In the genomic region with DNA sequence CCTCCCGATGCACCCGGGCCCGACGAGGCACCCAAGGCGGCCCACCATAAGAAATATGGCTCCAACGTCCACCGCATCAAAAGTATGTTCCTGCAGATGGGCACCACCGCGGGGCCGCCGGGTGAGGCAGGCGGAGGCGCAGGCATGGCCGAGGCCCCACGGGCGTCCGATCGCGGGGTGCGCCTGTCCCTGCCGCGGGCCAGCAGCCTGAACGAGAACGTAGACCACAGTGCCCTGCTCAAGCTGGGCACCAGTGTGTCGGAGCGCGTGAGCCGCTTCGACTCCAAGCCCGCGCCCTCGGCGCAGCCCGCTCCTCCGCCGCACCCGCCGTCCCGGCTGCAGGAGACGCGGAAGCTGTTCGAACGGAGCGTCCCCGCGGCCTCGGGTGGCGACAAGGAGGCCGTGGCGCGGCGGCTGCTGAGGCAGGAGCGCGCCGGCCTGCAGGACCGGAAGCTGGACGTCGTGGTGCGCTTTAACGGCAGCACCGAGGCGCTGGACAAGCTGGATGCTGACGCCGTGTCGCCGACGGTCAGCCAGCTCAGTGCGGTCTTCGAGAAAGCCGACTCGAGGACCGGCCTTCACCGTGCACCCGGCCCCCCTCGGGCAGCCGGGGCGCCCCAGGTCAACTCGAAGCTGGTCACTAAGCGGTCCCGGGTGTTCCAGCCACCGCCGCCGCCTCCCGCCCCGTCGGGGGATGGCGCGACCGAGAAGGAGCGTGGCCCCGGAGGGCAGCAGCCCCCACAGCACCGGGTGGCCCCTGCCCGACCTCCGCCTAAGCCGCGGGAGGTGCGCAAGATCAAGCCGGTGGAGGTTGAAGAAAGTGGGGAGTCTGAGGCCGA, we compare ENCODE assay signal across 8 mouse cellular contexts. TPM values are rescaled to one million over a fixed set of nuclear protein-coding genes. Genes with fewer than 3 reads are reported as not detected.
DNase-seq lines count a peak whose midpoint lies in the region; ATAC-seq and TF ChIP-seq lines count a peak whose summit lies in the region.

No protein-coding gene starts in this region.

- peak overlapping the region; percentile 95 for H3K27ac ChIP-seq in hindbrain, embryonic 16.5 days (ENCODE audit: low read depth, low read length)
- peak overlapping the region; percentile 83 for H3K27ac ChIP-seq in liver, postnatal 0 days (ENCODE audit: low read depth)
- peak overlapping the region; percentile 92 for H3K27ac ChIP-seq in neural tube, embryonic 14.5 days (ENCODE audit: low read depth, low read length)

- TF ChIP-seq EP300 in liver, postnatal 0 days (IDR thresholded peaks at IDR 0.05; ENCODE audit: low read depth) = no peak

- 0 out of 2 replicates have a peak, but pooled peaks have one; percentile 1 for ATAC-seq in erythroblast, adult 5-6 weeks (replicated peaks; ENCODE audit: low FRiP score, poor library complexity, severe bottlenecking)
- no peak for ATAC-seq in hindbrain, embryonic 16.5 days
- ATAC-seq in liver, postnatal 0 days = peak; percentile 14
- no peak for ATAC-seq in neural tube, embryonic 14.5 days (ENCODE audit: low read depth)

- peaks cover 3% of the 10 kb centered on the region; the same call in 1 of the 2 replicates for H3K36me3 ChIP-seq in hindbrain, embryonic 16.5 days (ENCODE audit: control insufficient read depth, insufficient read depth, low read length)
- peaks cover 12% of the 10 kb centered on the region; the same call in 1 of the 2 replicates for H3K36me3 ChIP-seq in liver, postnatal 0 days (replicated peaks; ENCODE audit: insufficient read depth, low read length)
- peaks cover 4% of the 10 kb centered on the region; the same call in 1 of the 2 replicates for H3K36me3 ChIP-seq in neural tube, embryonic 14.5 days (ENCODE audit: control insufficient read depth, insufficient read depth, low read length)

- H3K4me2 ChIP-seq in hindbrain, embryonic 16.5 days (ENCODE audit: low read length) = peak overlapping the region; percentile 96
- H3K4me2 ChIP-seq in liver, postnatal 0 days (ENCODE audit: low read depth, low read length) = peak overlapping the region; percentile 88
- H3K4me2 ChIP-seq in neural tube, embryonic 14.5 days (ENCODE audit: low read depth, low read length) = peak overlapping the region; percentile 100

- TF ChIP-seq CTCF in liver, postnatal 0 days (IDR thresholded peaks at IDR 0.05; ENCODE audit: low read depth) = no peak

- peak overlapping the region; percentile 68 for H3K4me3 ChIP-seq in hindbrain, embryonic 16.5 days (ENCODE audit: low read length)
- H3K4me3 ChIP-seq in liver, postnatal 0 days (ENCODE audit: low read depth, low read length) = peak overlapping the region; percentile 89
- peak overlapping the region; percentile 97 for H3K4me3 ChIP-seq in neural tube, embryonic 14.5 days (ENCODE audit: low read depth, low read length)

- peak overlapping the region; percentile 86 for H3K9ac ChIP-seq in hindbrain, embryonic 16.5 days (ENCODE audit: low read depth, low read length)
- peak overlapping the region; percentile 93 for H3K9ac ChIP-seq in liver, postnatal 0 days (replicated peaks)
- H3K9ac ChIP-seq in neural tube, embryonic 14.5 days (replicated peaks; ENCODE audit: low read depth, low read length) = peak overlapping the region; percentile 98

- H3K27me3 ChIP-seq in hindbrain, embryonic 16.5 days (replicated peaks; ENCODE audit: control insufficient read depth, insufficient read depth, low read length) = no peaks in the 10 kb centered on the region
- no peaks in the 10 kb centered on the region for H3K27me3 ChIP-seq in liver, postnatal 0 days (ENCODE audit: insufficient read depth, low read length)
- peaks cover 4% of the 10 kb centered on the region; the same call in 1 of the 2 replicates for H3K27me3 ChIP-seq in neural tube, embryonic 14.5 days (ENCODE audit: control insufficient read depth, insufficient read depth, low read length)

- intact Hi-C loops in heart, postnatal 25 days (cut with DNase I) = loop anchor here (2.0 kb wide), 1 partner anchor 13 kb away; no protein-coding TSS in a partner anchor
- intact Hi-C loops in left cerebral cortex, postnatal 25 days (cut with DNase I) = loop anchor here (5.0 kb wide), 2 partner anchors 45 to 665 kb away; partner anchors contain the start of gene Ankrd40

- peaks cover 54% of the 10 kb centered on the region for H3K4me1 ChIP-seq in hindbrain, embryonic 16.5 days (ENCODE audit: control insufficient read depth, insufficient read depth, low read depth, low read length)
- H3K4me1 ChIP-seq in liver, postnatal 0 days (ENCODE audit: insufficient read depth) = peaks cover 76% of the 10 kb centered on the region
- H3K4me1 ChIP-seq in neural tube, embryonic 14.5 days (ENCODE audit: control insufficient read depth, insufficient read depth, low read length) = peaks cover 50% of the 10 kb centered on the region

- H3K9me3 ChIP-seq in hindbrain, embryonic 16.5 days (ENCODE audit: control insufficient read depth, low read length) = no peaks in the 10 kb centered on the region
- no peaks in the 10 kb centered on the region for H3K9me3 ChIP-seq in liver, postnatal 0 days (ENCODE audit: low read length)
- no peaks in the 10 kb centered on the region for H3K9me3 ChIP-seq in neural tube, embryonic 14.5 days (ENCODE audit: control insufficient read depth, low read length)

- 1% methylated on average over 89 of the region's 99 CpGs for WGBS in hindbrain, embryonic 16.5 days
- under 1% methylated on average over 84 of the region's 99 CpGs for WGBS in liver, postnatal 0 days (ENCODE audit: insufficient replicate concordance)
- WGBS in neural tube, embryonic 14.5 days = 1% methylated on average over 85 of the region's 99 CpGs

- DNase-seq in heart, adult 11 months = peak; percentile 96
- DNase-seq in heart, postnatal 25 days (ENCODE audit: low spot score) = no peak
- DNase-seq in adipocyte (ENCODE audit: low spot score) = peak; percentile 38
- peak; percentile 71 for DNase-seq in liver, postnatal 0 days
- DNase-seq in left cerebral cortex, postnatal 25 days (ENCODE audit: low spot score in 2 of 2) = no peak

RNA-seq across cellular contexts. Expression of gene Ppp1r9b, which starts 1.0 kb away (rescaled TPM):
- total RNA-seq in heart, postnatal 25 days (2021) = 10 to 100 TPM; 45.5 to 52.6 TPM
- total RNA-seq in erythroblast, adult 5-6 weeks (2015; ENCODE audit: low replicate concordance) = 21.9 and 30.7 TPM in 2 replicates
- 41.1 and 45.2 TPM in 2 replicates for total RNA-seq in erythroblast, adult 5-6 weeks (2017; ENCODE audit: low replicate concordance)
- 17.8 and 18.8 TPM in 2 replicates for polyA plus RNA-seq in hindbrain, embryonic 16.5 days (2015; fragmentation: Nextera tagmentation; extraction: Ambion mirVana)
- polyA plus RNA-seq in liver, postnatal 0 days (2015; fragmentation: Nextera tagmentation; extraction: Ambion mirVana) = 5.7 and 6.1 TPM in 2 replicates
- 27.7 and 29.8 TPM in 2 replicates for polyA plus RNA-seq in neural tube, embryonic 14.5 days (2014; fragmentation: Nextera tagmentation; extraction: Ambion mirVana)
- total RNA-seq in left cerebral cortex, postnatal 25 days (2021) = 100 to 1,000 TPM; 675 to 703 TPM

RNA-seq across cellular contexts. Expression of gene Sgca, which starts 15.7 kb away (rescaled TPM):
- 100 to 1,000 TPM; 142 to 163 TPM for total RNA-seq in heart, postnatal 25 days (2021)
- not detected in 2 replicates for total RNA-seq in erythroblast, adult 5-6 weeks (2015; ENCODE audit: low replicate concordance)
- total RNA-seq in erythroblast, adult 5-6 weeks (2017; ENCODE audit: low replicate concordance) = not detected in 2 replicates
- polyA plus RNA-seq in hindbrain, embryonic 16.5 days (2015; fragmentation: Nextera tagmentation; extraction: Ambion mirVana) = 0.24 and 1.3 TPM in 2 replicates
- polyA plus RNA-seq in liver, postnatal 0 days (2015; fragmentation: Nextera tagmentation; extraction: Ambion mirVana) = 0.13 and 0.96 TPM in 2 replicates
- polyA plus RNA-seq in neural tube, embryonic 14.5 days (2014; fragmentation: Nextera tagmentation; extraction: Ambion mirVana) = not detected in 2 replicates
- under 1 TPM in 1 of 2 experiments, not detected in 1; 0.46 TPM for total RNA-seq in left cerebral cortex, postnatal 25 days (2021)

RNA-seq across cellular contexts. Expression of gene Samd14, which starts 17.8 kb away (rescaled TPM):
- 1 to 10 TPM; 1.2 to 1.5 TPM for total RNA-seq in heart, postnatal 25 days (2021)
- 22.1 and 25.9 TPM in 2 replicates for total RNA-seq in erythroblast, adult 5-6 weeks (2015; ENCODE audit: low replicate concordance)
- 32.0 and 47.1 TPM in 2 replicates for total RNA-seq in erythroblast, adult 5-6 weeks (2017; ENCODE audit: low replicate concordance)
- 160 and 181 TPM in 2 replicates for polyA plus RNA-seq in hindbrain, embryonic 16.5 days (2015; fragmentation: Nextera tagmentation; extraction: Ambion mirVana)
- 14.5 and 16.1 TPM in 2 replicates for polyA plus RNA-seq in liver, postnatal 0 days (2015; fragmentation: Nextera tagmentation; extraction: Ambion mirVana)
- polyA plus RNA-seq in neural tube, embryonic 14.5 days (2014; fragmentation: Nextera tagmentation; extraction: Ambion mirVana) = 131 and 144 TPM in 2 replicates
- total RNA-seq in left cerebral cortex, postnatal 25 days (2021) = 10 to 100 TPM; 30.8 to 31.1 TPM

RNA-seq across cellular contexts. Expression of gene Hils1, which starts 24.5 kb away (rescaled TPM):
- total RNA-seq in heart, postnatal 25 days (2021) = not detected
- total RNA-seq in erythroblast, adult 5-6 weeks (2015; ENCODE audit: low replicate concordance) = not detected in 2 replicates
- not detected in 2 replicates for total RNA-seq in erythroblast, adult 5-6 weeks (2017; ENCODE audit: low replicate concordance)
- polyA plus RNA-seq in hindbrain, embryonic 16.5 days (2015; fragmentation: Nextera tagmentation; extraction: Ambion mirVana) = not detected in 2 replicates
- polyA plus RNA-seq in liver, postnatal 0 days (2015; fragmentation: Nextera tagmentation; extraction: Ambion mirVana) = not detected in 2 replicates
- polyA plus RNA-seq in neural tube, embryonic 14.5 days (2014; fragmentation: Nextera tagmentation; extraction: Ambion mirVana) = not detected in 2 replicates
- not detected for total RNA-seq in left cerebral cortex, postnatal 25 days (2021)

RNA-seq across cellular contexts. Expression of gene Pdk2, which starts 49.3 kb away (rescaled TPM):
- total RNA-seq in heart, postnatal 25 days (2021) = 100 to 1,000 TPM; 377 to 397 TPM
- 1.3 and 7.9 TPM in 2 replicates for total RNA-seq in erythroblast, adult 5-6 weeks (2015; ENCODE audit: low replicate concordance)
- total RNA-seq in erythroblast, adult 5-6 weeks (2017; ENCODE audit: low replicate concordance) = 0.60 and 5.6 TPM in 2 replicates
- polyA plus RNA-seq in hindbrain, embryonic 16.5 days (2015; fragmentation: Nextera tagmentation; extraction: Ambion mirVana) = 34.6 and 42.1 TPM in 2 replicates
- 16.2 and 17.3 TPM in 2 replicates for polyA plus RNA-seq in liver, postnatal 0 days (2015; fragmentation: Nextera tagmentation; extraction: Ambion mirVana)
- 21.8 and 23.1 TPM in 2 replicates for polyA plus RNA-seq in neural tube, embryonic 14.5 days (2014; fragmentation: Nextera tagmentation; extraction: Ambion mirVana)
- total RNA-seq in left cerebral cortex, postnatal 25 days (2021) = 10 to 100 TPM; 87.3 to 88.7 TPM

Comparison
In these comparisons a context has a peak if more than half of its experiments do, and no peak if none do; other contexts are left out.
1. DNase-seq: peak in heart, adult 11 months (single experiment), adipocyte (single experiment) and liver, postnatal 0 days (single experiment); none in heart, postnatal 25 days (single experiment) and left cerebral cortex, postnatal 25 days (0 of 2).
2. ATAC-seq: peak in erythroblast, adult 5-6 weeks (single experiment) and liver, postnatal 0 days (single experiment); none in hindbrain, embryonic 16.5 days (single experiment) and neural tube, embryonic 14.5 days (single experiment).
3. RNA of gene Ppp1r9b, which starts 1.0 kb away (total RNA-seq): 675 to 703 TPM in left cerebral cortex, postnatal 25 days; 45.5 to 52.6 TPM in heart, postnatal 25 days and 21.9 to 45.2 TPM in erythroblast, adult 5-6 weeks; every median in the first group is over 10 times any median in the second.
4. RNA of gene Sgca, which starts 15.7 kb away (total RNA-seq): 142 to 163 TPM in heart, postnatal 25 days; 0.46 TPM in left cerebral cortex, postnatal 25 days and not detected in erythroblast, adult 5-6 weeks; every median in the first group is over 10 times any median in the second.
5. RNA of gene Samd14, which starts 17.8 kb away (total RNA-seq): 22.1 to 47.1 TPM in erythroblast, adult 5-6 weeks and 30.8 to 31.1 TPM in left cerebral cortex, postnatal 25 days; 1.2 to 1.5 TPM in heart, postnatal 25 days; every median in the first group is over 4 times any median in the second.
6. Peak in every context shown above with its lines, with median percentiles within 50 percentile points of each other: H3K27ac ChIP-seq, H3K4me2 ChIP-seq, H3K4me3 ChIP-seq and H3K9ac ChIP-seq.